Mouse (Mus musculus): ENCODE results near the gene Col5a2. TPM values are rescaled to one million over a fixed set of nuclear protein-coding genes. Genes with fewer than 3 reads are reported as not detected.

Gene Col5a2
- total and polyA plus RNA-seq, 3 experiments: 0.38 TPM; not detected in 2

DNA sequence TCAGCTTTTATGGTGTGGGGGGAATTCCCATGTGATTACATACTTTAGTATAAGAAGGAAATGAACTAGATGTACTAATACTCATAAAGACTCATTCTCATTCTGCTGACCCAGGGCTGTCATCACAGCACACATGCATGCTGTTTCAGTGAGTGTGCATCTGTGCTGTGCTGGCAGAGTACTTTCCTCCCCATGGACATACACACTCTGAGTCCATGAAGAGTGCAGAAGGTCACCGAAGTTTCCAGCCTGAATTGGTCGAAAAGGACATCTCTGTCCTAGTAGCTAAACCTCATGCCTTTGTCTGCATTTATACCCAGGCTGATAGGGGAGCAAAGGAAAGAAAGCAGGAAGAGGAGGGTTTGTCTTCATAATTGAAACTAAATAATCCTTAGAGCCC lies 83.2 kb downstream of the Col5a2 start:
- ATAC-seq (ENCODE audit: extremely low read depth, insufficient number of reproducible peaks, low FRiP score, poor library complexity, severe bottlenecking) (no peak), DNase-seq (ENCODE audit: low spot score) (no peak)
- Histone ChIP-seq H3K4me1 (ENCODE audit: insufficient read depth, low read depth, low read length) (no peaks in the 10 kb centered on the region), H3K27me3 (ENCODE audit: insufficient read depth, low read length) (no peaks in the 10 kb centered on the region), H3K4me3 (ENCODE audit: low read depth, low read length) (no peak overlapping the region), H3K36me3 (replicated peaks) (no peaks in the 10 kb centered on the region), H3K9me3 (replicated peaks) (no peaks in the 10 kb centered on the region)
- no peak for TF ChIP-seq POLR2AphosphoS5 (IDR thresholded peaks at IDR 0.05; ENCODE audit: insufficient replicate concordance, low read depth, low read length)
- TF ChIP-seq CTCF (IDR thresholded peaks at IDR 0.05; ENCODE audit: low read depth, low read length): no peak
- no peak for TF ChIP-seq TAL1 (conservative IDR thresholded peaks at IDR 0.05; ENCODE audit: low read depth, low read length)
- no peak for TF ChIP-seq GATA2 (IDR thresholded peaks at IDR 0.05; ENCODE audit: borderline replicate concordance, low read depth, low read length)
- TF ChIP-seq GATA1 (IDR thresholded peaks at IDR 0.05; ENCODE audit: borderline replicate concordance, low read length): no peak

DNA sequence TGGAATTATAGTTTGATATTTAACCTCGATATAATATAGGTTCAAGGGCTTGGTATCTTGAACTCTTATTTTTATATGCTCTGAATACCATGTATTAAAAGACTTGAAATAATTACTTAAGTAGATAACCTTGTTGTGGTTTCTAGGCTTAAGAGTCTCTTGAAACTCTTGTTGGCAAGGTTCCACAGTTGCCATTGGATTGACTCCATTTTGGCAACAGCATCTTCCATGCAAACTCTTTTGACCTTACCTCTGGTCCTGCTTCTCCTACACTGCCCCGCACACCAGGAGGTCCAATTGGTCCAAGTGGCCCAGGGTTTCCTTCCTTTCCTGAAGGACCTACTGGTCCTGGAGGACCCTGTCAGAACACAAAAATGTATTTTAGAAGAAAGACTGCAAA lies 121.2 kb downstream of the Col5a2 start:
- Histone ChIP-seq H3K36me3 (replicated peaks) (no peaks in the 10 kb centered on the region), H3K27me3 (ENCODE audit: insufficient read depth, low read length) (no peaks in the 10 kb centered on the region), H3K4me1 (ENCODE audit: insufficient read depth, low read depth, low read length) (no peaks in the 10 kb centered on the region), H3K4me3 (ENCODE audit: low read depth, low read length) (no peak overlapping the region), H3K9me3 (replicated peaks) (no peaks in the 10 kb centered on the region)
- TF ChIP-seq POLR2AphosphoS5 (IDR thresholded peaks at IDR 0.05; ENCODE audit: insufficient replicate concordance, low read depth, low read length) (no peak), TAL1 (conservative IDR thresholded peaks at IDR 0.05; ENCODE audit: low read depth, low read length) (no peak), GATA2 (IDR thresholded peaks at IDR 0.05; ENCODE audit: borderline replicate concordance, low read depth, low read length) (no peak), CTCF (IDR thresholded peaks at IDR 0.05; ENCODE audit: low read depth, low read length) (no peak), GATA1 (IDR thresholded peaks at IDR 0.05; ENCODE audit: borderline replicate concordance, low read length) (no peak)
- ATAC-seq (ENCODE audit: extremely low read depth, insufficient number of reproducible peaks, low FRiP score, poor library complexity, severe bottlenecking): no peak
- no peak for DNase-seq (ENCODE audit: low spot score)

DNA sequence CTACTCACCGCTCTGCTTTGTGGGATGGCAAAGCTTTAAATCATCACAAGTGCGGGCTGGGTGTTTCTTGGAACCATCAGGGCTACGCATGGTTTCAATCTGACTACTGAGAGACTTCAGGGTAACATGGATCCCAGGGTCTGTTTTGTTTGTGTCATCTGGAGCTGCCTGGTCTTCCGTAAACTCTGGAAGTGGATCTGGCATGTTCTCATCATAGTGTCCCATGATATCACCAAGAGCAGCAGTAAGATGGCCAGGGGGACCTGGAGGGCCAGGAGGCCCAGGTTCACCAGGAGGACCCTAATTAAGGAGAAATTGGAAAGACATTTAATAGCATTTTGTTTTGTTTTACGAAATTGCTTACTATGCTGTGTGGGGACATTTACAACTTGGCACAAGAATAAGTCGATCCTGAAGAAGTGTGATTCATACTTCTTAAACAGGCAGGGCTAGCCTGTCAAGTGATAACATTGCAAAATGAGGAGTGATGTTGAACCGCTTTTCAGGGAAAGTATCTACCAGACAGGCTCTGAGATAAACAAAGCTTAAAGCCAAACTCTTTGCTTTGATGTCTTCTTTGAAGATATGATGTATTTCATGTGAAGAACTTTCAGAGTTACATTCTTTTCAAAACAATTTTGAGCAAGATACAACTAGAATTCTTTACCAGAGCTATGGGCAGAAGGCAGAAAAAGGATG lies 122.9 kb downstream of the Col5a2 start:
- no peak for TF ChIP-seq GATA1 (IDR thresholded peaks at IDR 0.05; ENCODE audit: borderline replicate concordance, low read length)
- no peak for TF ChIP-seq POLR2AphosphoS5 (IDR thresholded peaks at IDR 0.05; ENCODE audit: insufficient replicate concordance, low read depth, low read length)
- no peak for TF ChIP-seq GATA2 (IDR thresholded peaks at IDR 0.05; ENCODE audit: borderline replicate concordance, low read depth, low read length)
- no peak for TF ChIP-seq TAL1 (conservative IDR thresholded peaks at IDR 0.05; ENCODE audit: low read depth, low read length)
- no peak for TF ChIP-seq CTCF (IDR thresholded peaks at IDR 0.05; ENCODE audit: low read depth, low read length)
- DNase-seq (ENCODE audit: low spot score): no peak
- no peaks in the 10 kb centered on the region for H3K36me3 ChIP-seq (replicated peaks)
- no peak for ATAC-seq (ENCODE audit: extremely low read depth, insufficient number of reproducible peaks, low FRiP score, poor library complexity, severe bottlenecking)
- H3K9me3 ChIP-seq (replicated peaks): no peaks in the 10 kb centered on the region
- H3K4me1 ChIP-seq (ENCODE audit: insufficient read depth, low read depth, low read length): no peaks in the 10 kb centered on the region
- no peaks in the 10 kb centered on the region for H3K27me3 ChIP-seq (ENCODE audit: insufficient read depth, low read length)
- H3K4me3 ChIP-seq (ENCODE audit: low read depth, low read length): no peak overlapping the region

DNA sequence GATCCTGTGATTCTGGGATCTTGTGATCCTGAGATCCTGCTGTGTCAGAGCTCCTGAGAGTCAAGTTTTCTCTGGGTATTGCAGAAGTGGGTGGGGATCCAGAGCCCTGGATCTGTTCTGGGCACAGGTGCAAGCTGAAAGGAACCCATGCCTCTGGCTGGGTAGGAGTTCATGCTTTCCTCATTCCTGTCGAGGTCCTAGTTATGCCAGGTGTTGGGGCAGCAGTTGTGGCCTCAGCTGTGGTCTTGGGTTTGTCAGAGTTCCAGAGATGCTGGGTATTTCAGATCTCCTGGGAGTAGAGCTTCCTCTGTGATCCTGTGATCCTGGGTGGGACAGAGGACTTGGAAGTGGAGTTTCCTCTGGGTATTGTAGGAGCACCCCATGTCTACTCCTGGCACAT lies 137.7 kb downstream of the Col5a2 start:
- DNase-seq (ENCODE audit: low spot score) (no peak), ATAC-seq (ENCODE audit: extremely low read depth, insufficient number of reproducible peaks, low FRiP score, poor library complexity, severe bottlenecking) (no peak)
- no peaks in the 10 kb centered on the region for H3K4me1 ChIP-seq (ENCODE audit: insufficient read depth, low read depth, low read length)
- TF ChIP-seq GATA2 (IDR thresholded peaks at IDR 0.05; ENCODE audit: borderline replicate concordance, low read depth, low read length): no peak
- H3K9me3 ChIP-seq (replicated peaks): no peaks in the 10 kb centered on the region
- H3K27me3 ChIP-seq (ENCODE audit: insufficient read depth, low read length): peaks cover 3% of the 10 kb centered on the region; the same call in 1 of the 2 replicates
- no peak overlapping the region for H3K4me3 ChIP-seq (ENCODE audit: low read depth, low read length)
- H3K36me3 ChIP-seq (replicated peaks): no peaks in the 10 kb centered on the region

DNA sequence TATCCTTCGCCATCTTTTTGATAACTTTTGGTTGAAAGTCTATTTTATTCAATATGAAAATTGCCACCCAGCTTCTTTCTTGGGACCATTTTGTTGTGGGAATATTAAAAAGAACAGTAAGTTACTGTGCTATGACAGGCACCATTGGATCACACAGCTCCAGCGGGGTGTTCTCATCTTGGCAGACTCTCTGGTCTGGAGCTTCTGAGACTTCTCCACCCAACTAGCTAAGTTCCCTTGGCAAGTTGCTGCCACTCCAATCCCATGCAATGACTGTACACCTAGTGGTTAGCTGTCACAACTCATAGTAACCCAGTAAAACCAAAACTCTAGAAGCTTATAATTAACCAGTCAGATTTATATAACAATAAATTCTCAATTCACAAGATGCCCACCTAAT lies 139.8 kb downstream of the Col5a2 start:
- H3K36me3 ChIP-seq (replicated peaks): no peaks in the 10 kb centered on the region
- ATAC-seq (ENCODE audit: extremely low read depth, insufficient number of reproducible peaks, low FRiP score, poor library complexity, severe bottlenecking) (no peak), DNase-seq (ENCODE audit: low spot score) (no peak)
- no peak overlapping the region for H3K4me3 ChIP-seq (ENCODE audit: low read depth, low read length)
- peaks cover 2% of the 10 kb centered on the region; the same call in 1 of the 2 replicates for H3K27me3 ChIP-seq (ENCODE audit: insufficient read depth, low read length)
- TF ChIP-seq TAL1 (conservative IDR thresholded peaks at IDR 0.05; ENCODE audit: low read depth, low read length) (no peak), GATA1 (IDR thresholded peaks at IDR 0.05; ENCODE audit: borderline replicate concordance, low read length) (no peak), CTCF (IDR thresholded peaks at IDR 0.05; ENCODE audit: low read depth, low read length) (no peak)
- H3K4me1 ChIP-seq (ENCODE audit: insufficient read depth, low read depth, low read length): no peaks in the 10 kb centered on the region
- no peaks in the 10 kb centered on the region for H3K9me3 ChIP-seq (replicated peaks)

DNA sequence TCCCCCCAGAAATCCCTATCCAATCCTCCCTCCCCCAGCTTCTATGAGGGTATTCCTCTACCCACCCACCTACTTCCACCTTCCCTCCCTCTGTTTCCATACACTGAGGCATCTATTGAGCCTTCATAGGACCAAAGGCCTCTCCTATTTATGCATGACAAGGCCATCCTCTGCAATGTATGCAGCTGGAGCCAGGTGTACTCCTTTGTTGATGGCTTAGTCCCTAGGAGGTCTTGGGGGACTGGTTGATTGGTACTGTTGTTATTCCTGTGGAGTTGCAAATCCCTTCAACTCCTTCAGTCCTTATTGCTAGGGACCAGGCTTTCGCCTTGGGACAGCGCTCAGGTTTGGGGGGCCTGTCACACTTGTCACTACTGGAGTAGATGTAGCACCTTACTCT lies 143.4 kb downstream of the Col5a2 start:
- Histone ChIP-seq H3K4me3 (ENCODE audit: low read depth, low read length) (no peak overlapping the region), H3K36me3 (replicated peaks) (no peaks in the 10 kb centered on the region), H3K27me3 (ENCODE audit: insufficient read depth, low read length) (no peaks in the 10 kb centered on the region), H3K4me1 (ENCODE audit: insufficient read depth, low read depth, low read length) (no peaks in the 10 kb centered on the region), H3K9me3 (replicated peaks) (no peaks in the 10 kb centered on the region)
- DNase-seq (ENCODE audit: low spot score) (no peak), ATAC-seq (ENCODE audit: extremely low read depth, insufficient number of reproducible peaks, low FRiP score, poor library complexity, severe bottlenecking) (no peak)
- no peak for TF ChIP-seq GATA2 (IDR thresholded peaks at IDR 0.05; ENCODE audit: borderline replicate concordance, low read depth, low read length)
- no peak for TF ChIP-seq CTCF (IDR thresholded peaks at IDR 0.05; ENCODE audit: low read depth, low read length)
- no peak for TF ChIP-seq POLR2AphosphoS5 (IDR thresholded peaks at IDR 0.05; ENCODE audit: insufficient replicate concordance, low read depth, low read length)
- TF ChIP-seq GATA1 (IDR thresholded peaks at IDR 0.05; ENCODE audit: borderline replicate concordance, low read length): no peak
- no peak for TF ChIP-seq TAL1 (conservative IDR thresholded peaks at IDR 0.05; ENCODE audit: low read depth, low read length)

All from G1E (cell line).